In genomic region chrX:71131464-71131863, GRCm38 (mm10) we compare ENCODE assay signal across 8 mouse cellular contexts.
DNase-seq lines count a peak whose midpoint lies in the region; ATAC-seq and TF ChIP-seq lines count a peak whose summit lies in the region.
"Had no signal": no experiment of that assay in that cellular context is flagged by ENCODE, and none has a peak within 500 bp of the region (broad histone marks: within the 10 kb centered on the region; RNA-seq: fewer than 3 reads in every experiment).

No protein-coding gene starts in this region.

- ATAC-seq in intestine, postnatal 0 days = no peak
- no peak for ATAC-seq in intestine, embryonic 15.5 days
- ATAC-seq in granulocyte monocyte progenitor cell, adult 5-6 weeks (replicated peaks; ENCODE audit: poor library complexity, severe bottlenecking) = peak; percentile 65; the same call in 1 of the 2 replicates
- no peak for ATAC-seq in forebrain, embryonic 15.5 days (replicated peaks)
- ATAC-seq: midbrain, embryonic 13.5 days had no signal

- no peak overlapping the region for H3K4me3 ChIP-seq in intestine, postnatal 0 days (ENCODE audit: low read depth, low read length)
- no peak overlapping the region for H3K4me3 ChIP-seq in intestine, embryonic 15.5 days (replicated peaks)
- H3K4me3 ChIP-seq in ES-E14 (ENCODE audit: insufficient read depth in 1 of 2, low read depth in 1 of 2, low read length in 2 of 2, poor library complexity in 1 of 2, severe bottlenecking in 1 of 2) = no peak overlapping the region
- no peak overlapping the region for H3K4me3 ChIP-seq in forebrain, embryonic 15.5 days
- H3K4me3 ChIP-seq: midbrain, embryonic 13.5 days had no signal

- no peak overlapping the region for H3K9ac ChIP-seq in intestine, postnatal 0 days (ENCODE audit: low read depth, low read length)
- no peak overlapping the region for H3K9ac ChIP-seq in intestine, embryonic 15.5 days
- no peak overlapping the region for H3K9ac ChIP-seq in ES-E14 (ENCODE audit: insufficient read depth, low read depth, low read length, poor library complexity, severe bottlenecking)
- no peak overlapping the region for H3K9ac ChIP-seq in forebrain, embryonic 15.5 days (replicated peaks)
- H3K9ac ChIP-seq: midbrain, embryonic 13.5 days had no signal

- in situ Hi-C loops in ES-E14 (cut with MboI; ENCODE audit: low sequenced_read_pairs in 2 of 2, unreplicated experiment in 2 of 2) = no loop called here

- TF ChIP-seq CTCF in intestine, postnatal 0 days (IDR thresholded peaks at IDR 0.05; ENCODE audit: low read depth) = peak; percentile 58

- H3K4me2 ChIP-seq in intestine, postnatal 0 days (replicated peaks; ENCODE audit: low read depth) = no peak overlapping the region
- no peak overlapping the region for H3K4me2 ChIP-seq in intestine, embryonic 15.5 days (replicated peaks)
- H3K4me2 ChIP-seq in forebrain, embryonic 15.5 days (replicated peaks) = no peak overlapping the region
- H3K4me2 ChIP-seq: midbrain, embryonic 13.5 days had no signal

- DNase-seq in A20 (ENCODE audit: low read depth, low spot score) (peak; percentile 2), ES-E14 (ENCODE audit: low read depth, low spot score) (peak; percentile 55)
- no peak for DNase-seq in right cerebral cortex, adult 18-20 months

- no peaks in the 10 kb centered on the region for H3K4me1 ChIP-seq in intestine, postnatal 0 days (replicated peaks; ENCODE audit: control insufficient read depth, insufficient read depth, low read length)
- no peaks in the 10 kb centered on the region for H3K4me1 ChIP-seq in intestine, embryonic 15.5 days (replicated peaks)
- H3K4me1 ChIP-seq in ES-E14 (ENCODE audit: control insufficient read depth in 2 of 2, insufficient read depth in 2 of 2, low read length in 2 of 2, poor library complexity in 1 of 2) = no peaks in the 10 kb centered on the region
- H3K4me1 ChIP-seq in forebrain, embryonic 15.5 days = no peaks in the 10 kb centered on the region
- H3K4me1 ChIP-seq: midbrain, embryonic 13.5 days had no signal

- H3K9me3 ChIP-seq in intestine, postnatal 0 days (ENCODE audit: control insufficient read depth) = no peaks in the 10 kb centered on the region
- H3K9me3 ChIP-seq in intestine, embryonic 15.5 days = no peaks in the 10 kb centered on the region
- H3K9me3 ChIP-seq in ES-E14 (ENCODE audit: control insufficient read depth, insufficient read depth, low read depth, low read length) = no peaks in the 10 kb centered on the region
- no peaks in the 10 kb centered on the region for H3K9me3 ChIP-seq in forebrain, embryonic 15.5 days
- H3K9me3 ChIP-seq: midbrain, embryonic 13.5 days had no signal

- H3K27me3 ChIP-seq in intestine, postnatal 0 days (replicated peaks; ENCODE audit: control insufficient read depth, insufficient read depth, low read length) = no peaks in the 10 kb centered on the region
- no peaks in the 10 kb centered on the region for H3K27me3 ChIP-seq in intestine, embryonic 15.5 days (replicated peaks)
- no peaks in the 10 kb centered on the region for H3K27me3 ChIP-seq in forebrain, embryonic 15.5 days
- H3K27me3 ChIP-seq: midbrain, embryonic 13.5 days had no signal

- no peak overlapping the region for H3K27ac ChIP-seq in intestine, postnatal 0 days (ENCODE audit: low read depth, low read length)
- H3K27ac ChIP-seq in intestine, embryonic 15.5 days = no peak overlapping the region
- H3K27ac ChIP-seq in ES-E14 (ENCODE audit: insufficient read depth, low read depth, low read length, poor library complexity, severe bottlenecking) = no peak overlapping the region
- H3K27ac ChIP-seq in forebrain, embryonic 15.5 days (replicated peaks) = no peak overlapping the region
- H3K27ac ChIP-seq: midbrain, embryonic 13.5 days had no signal

- no peaks in the 10 kb centered on the region for H3K36me3 ChIP-seq in intestine, postnatal 0 days (ENCODE audit: control insufficient read depth, insufficient read depth)
- no peaks in the 10 kb centered on the region for H3K36me3 ChIP-seq in intestine, embryonic 15.5 days
- H3K36me3 ChIP-seq in ES-E14 (ENCODE audit: control insufficient read depth, insufficient read depth, low read length, poor library complexity, severe bottlenecking) = no peaks in the 10 kb centered on the region
- H3K36me3 ChIP-seq in forebrain, embryonic 15.5 days = no peaks in the 10 kb centered on the region
- H3K36me3 ChIP-seq: midbrain, embryonic 13.5 days had no signal

TF ChIP-seq in ES-E14, 5 proteins besides CTCF, POLR2A, EP300 and RAD21:
- no peak for TF ChIP-seq HCFC1 (IDR thresholded peaks at IDR 0.05; ENCODE audit: borderline replicate concordance, insufficient read depth, low read length)
- TF ChIP-seq ZNF384 (IDR thresholded peaks at IDR 0.05; ENCODE audit: low read depth, low read length) = no peak
- no peak for TF ChIP-seq ZC3H11A (IDR thresholded peaks at IDR 0.05; ENCODE audit: borderline replicate concordance, low read depth, low read length)
- TF ChIP-seq MAFK (IDR thresholded peaks at IDR 0.05; ENCODE audit: insufficient read depth, low read depth, low read length) = no peak
- no peak for TF ChIP-seq CHD2 (IDR thresholded peaks at IDR 0.05; ENCODE audit: low read depth, low read length)
